Mouse (Mus musculus): ENCODE measurements around the gene Nova2.

The Nova2 gene

GRCm38 (mm10) chr7:18924321-18924720 lies 1.4 kb upstream of the Nova2 start:
- DNase-seq = no peak

GRCm38 (mm10) chr7:18926041-18926790 lies 528 bp downstream of the Nova2 start:
- DNase-seq = no peak

- no peak for DNase-seq
Measured at GRCm38 (mm10) chr7:18926911-18927310, 1.2 kb downstream of the Nova2 start.

- DNase-seq = no peak
Measured at GRCm38 (mm10) chr7:18927759-18928158, 2.1 kb downstream of the Nova2 start.

GRCm38 (mm10) chr7:18942376-18942775 lies 16.7 kb downstream of the Nova2 start:
- no peak for DNase-seq

- no peak for DNase-seq
Measured at GRCm38 (mm10) chr7:18942815-18943214, 17.1 kb downstream of the Nova2 start.

GRCm38 (mm10) chr7:18948151-18948550 lies 22.5 kb downstream of the Nova2 start:
- DNase-seq = no peak

- DNase-seq = no peak
Measured at GRCm38 (mm10) chr7:18949781-18950522, 24.3 kb downstream of the Nova2 start.

- DNase-seq = no peak
Measured at GRCm38 (mm10) chr7:18950523-18951315, 25.0 kb downstream of the Nova2 start.

GRCm38 (mm10) chr7:18951397-18951796 lies 25.7 kb downstream of the Nova2 start:
- peak; percentile 56 for DNase-seq

GRCm38 (mm10) chr7:18957569-18958383 lies 32.1 kb downstream of the Nova2 start:
- peak; percentile 48 for DNase-seq

- no peak for DNase-seq
Measured at GRCm38 (mm10) chr7:18958384-18958766, 32.7 kb downstream of the Nova2 start.

GRCm38 (mm10) chr7:18959446-18959845 lies 33.8 kb downstream of the Nova2 start:
- DNase-seq = no peak

GRCm38 (mm10) chr7:18962171-18962792 lies 36.6 kb downstream of the Nova2 start:
- DNase-seq = no peak

GRCm38 (mm10) chr7:18962795-18963194 lies 37.1 kb downstream of the Nova2 start:
- no peak for DNase-seq

GRCm38 (mm10) chr7:18963294-18963843 lies 37.7 kb downstream of the Nova2 start:
- no peak for DNase-seq

- no peak for DNase-seq
Measured at GRCm38 (mm10) chr7:18965312-18965711, 39.6 kb downstream of the Nova2 start.

GRCm38 (mm10) chr7:18967603-18968002 lies 41.9 kb downstream of the Nova2 start:
- no peak for DNase-seq

- DNase-seq = no peak
Measured at GRCm38 (mm10) chr7:18970956-18971355, 45.3 kb downstream of the Nova2 start.

- DNase-seq = no peak
Measured at GRCm38 (mm10) chr7:18978381-18978780, 52.7 kb downstream of the Nova2 start.

- no peak for DNase-seq
Measured at GRCm38 (mm10) chr7:18986503-18986902, 60.8 kb downstream of the Nova2 start.

- DNase-seq = no peak
Measured at GRCm38 (mm10) chr7:18987100-18987499, 61.4 kb downstream of the Nova2 start, which contains the start of gene Nanos2. Gene Nanos2, plus strand, starts transcription at chr7:18987400.
